Mouse (Mus musculus) heart, postnatal 14 days (tissue): ENCODE measurements around the gene Hipk2. TPM values are rescaled to one million over a fixed set of nuclear protein-coding genes. Genes with fewer than 3 reads are reported as not detected.

Experiments used
- DNase-seq, 2 experiments: peaks; one replicate each; pipeline ENCODE4 v3.0.0; 2021 to 2022
- intact Hi-C: fragments of 180-260 bp; cut with DNase I; formaldehyde crosslinking; loops from one replicate; pipeline ENCODE4 v1.15.1; 2025
- total RNA-seq, 2 experiments: library from RNA; stranded (reverse); gene quantifications; 2 replicates each; pipeline ENCODE4 v1.2.3; 2021

The Hipk2 gene
- total RNA-seq, 2 experiments from 2014 or later: 88.5 to 88.9 TPM

GRCm38 (mm10) chr6:38908401-38908800 is 32.4 kb upstream of the Hipk2 start:
- no peak for DNase-seq
- intact Hi-C loops: no loop called here

DNA sequence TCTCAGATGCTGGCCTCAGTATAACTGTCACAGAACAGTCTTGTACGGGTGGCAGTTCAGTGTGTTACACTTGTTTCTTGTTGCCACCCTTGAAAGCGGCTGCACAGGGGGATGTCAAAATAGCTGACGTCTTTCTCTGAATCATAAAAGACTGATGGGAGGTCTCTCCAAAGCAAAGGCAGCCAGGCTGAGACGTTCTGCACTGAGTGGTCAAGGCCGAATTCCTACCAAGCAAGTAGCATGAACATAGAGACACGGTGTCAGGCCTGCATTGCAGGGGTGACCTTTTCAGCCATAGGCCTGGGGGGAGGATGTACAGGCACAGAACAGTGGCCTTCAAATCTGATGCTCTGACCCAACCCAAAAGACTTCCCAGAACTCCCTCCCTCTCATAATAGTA is 30.0 kb upstream of the Hipk2 start:
- no peak for DNase-seq
- intact Hi-C loops: no loop called here

DNA sequence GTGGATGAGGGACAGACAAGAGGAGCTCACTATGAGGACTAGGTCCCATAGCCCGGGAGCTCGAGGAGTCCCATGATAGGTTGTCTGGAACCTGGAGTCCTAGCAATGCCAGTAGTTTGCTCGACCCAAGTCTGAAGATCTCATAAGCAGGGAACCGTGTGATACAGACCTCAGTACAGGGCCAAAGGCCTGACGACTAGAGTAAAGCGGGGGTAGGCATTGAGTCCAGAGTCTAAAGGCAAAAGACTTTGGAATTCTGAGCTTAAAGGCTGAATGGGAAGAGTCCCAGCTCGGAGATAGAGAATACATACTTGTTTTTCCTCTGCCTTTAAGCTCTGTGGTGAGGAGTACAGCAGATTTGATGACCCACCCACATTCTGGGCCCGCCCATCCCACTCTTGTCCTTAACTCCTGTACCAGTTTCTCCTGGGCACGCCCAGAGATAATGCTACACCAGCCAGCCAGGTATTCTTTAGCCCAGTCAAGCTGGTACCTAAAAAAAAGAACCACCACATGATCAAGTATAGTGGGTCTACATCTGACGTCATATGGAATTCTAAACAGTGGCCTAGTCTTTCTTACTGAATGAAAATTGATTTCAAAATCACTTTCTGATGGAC is 27.0 kb upstream of the Hipk2 start:
- intact Hi-C loops: no loop called here
- no peak for DNase-seq

DNA sequence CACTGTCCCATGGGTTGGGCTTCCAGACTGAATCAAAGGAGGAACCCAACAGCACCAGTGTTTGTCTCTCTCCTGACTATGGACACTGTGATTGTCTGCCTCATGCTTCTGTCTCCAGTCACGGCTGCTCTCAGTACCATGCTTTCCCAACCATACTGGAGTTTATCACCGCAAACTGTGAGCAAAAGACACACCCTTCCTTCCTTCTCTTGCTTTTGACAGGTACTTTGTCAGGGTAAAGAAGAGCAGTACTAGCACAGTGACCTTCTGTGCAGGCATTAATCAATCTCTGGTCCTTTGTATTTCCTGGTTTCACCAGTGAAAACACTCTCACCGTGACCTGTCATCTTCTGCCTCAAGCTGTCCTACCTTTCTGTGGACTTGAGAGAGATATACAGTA is 25.7 kb upstream of the Hipk2 start:
- intact Hi-C loops: no loop called here

GRCm38 (mm10) chr6:38901152-38901551 is 25.2 kb upstream of the Hipk2 start:
- intact Hi-C loops: no loop called here
- no peak for DNase-seq

More for the DNA sequence above, 25.7 kb upstream of the Hipk2 start:
- DNase-seq: no peak

DNA sequence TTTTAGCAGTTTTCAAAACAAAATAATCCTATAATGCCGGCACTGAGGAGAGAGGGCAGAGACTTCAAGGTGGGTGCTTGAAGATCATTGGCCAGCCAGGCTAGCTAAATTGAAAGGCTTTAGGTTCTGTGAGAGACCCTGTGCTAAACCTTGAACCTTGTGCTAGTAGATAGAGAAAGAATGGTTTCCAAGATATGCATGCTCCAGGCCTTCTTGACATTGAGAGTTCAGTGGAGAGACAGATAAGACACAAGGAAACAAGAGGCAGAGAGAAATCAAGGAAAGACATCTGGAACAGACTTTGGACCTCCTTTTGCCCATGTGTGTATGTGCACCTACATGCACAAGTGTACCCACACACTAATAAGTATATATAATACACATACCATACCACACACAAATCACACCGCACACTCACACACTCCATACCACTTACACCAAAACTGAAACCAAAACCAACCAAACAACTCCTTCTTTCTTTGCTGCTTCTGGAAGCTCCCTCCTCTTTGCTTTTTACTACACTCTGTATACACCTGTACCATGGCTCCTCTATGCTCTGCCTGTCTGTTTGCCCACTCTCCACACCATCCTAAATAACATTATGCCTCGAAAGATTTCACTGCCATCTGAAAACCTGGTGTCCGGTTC is 24.6 kb upstream of the Hipk2 start:
- DNase-seq: no peak
- intact Hi-C loops: no loop called here

DNA sequence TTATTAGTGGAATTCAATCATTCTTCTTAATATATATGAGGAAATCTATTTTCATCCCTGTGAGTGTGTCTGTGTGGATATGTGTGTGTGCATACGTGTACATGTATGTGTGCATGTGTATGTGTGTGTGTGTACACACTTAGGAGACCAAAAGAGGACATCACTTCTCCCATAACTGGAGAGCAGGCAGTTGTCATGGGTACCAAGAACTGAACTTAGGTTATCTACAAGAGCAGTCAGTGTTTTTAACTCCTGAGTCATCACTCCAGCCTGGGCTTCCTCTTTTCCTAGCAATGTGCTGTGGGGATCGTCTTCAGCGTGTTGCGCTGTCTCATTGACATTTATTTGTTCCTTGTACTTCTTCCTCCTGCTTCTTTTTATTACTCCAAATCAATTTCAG is 24.1 kb upstream of the Hipk2 start:
- no peak for DNase-seq
- intact Hi-C loops: no loop called here

DNA sequence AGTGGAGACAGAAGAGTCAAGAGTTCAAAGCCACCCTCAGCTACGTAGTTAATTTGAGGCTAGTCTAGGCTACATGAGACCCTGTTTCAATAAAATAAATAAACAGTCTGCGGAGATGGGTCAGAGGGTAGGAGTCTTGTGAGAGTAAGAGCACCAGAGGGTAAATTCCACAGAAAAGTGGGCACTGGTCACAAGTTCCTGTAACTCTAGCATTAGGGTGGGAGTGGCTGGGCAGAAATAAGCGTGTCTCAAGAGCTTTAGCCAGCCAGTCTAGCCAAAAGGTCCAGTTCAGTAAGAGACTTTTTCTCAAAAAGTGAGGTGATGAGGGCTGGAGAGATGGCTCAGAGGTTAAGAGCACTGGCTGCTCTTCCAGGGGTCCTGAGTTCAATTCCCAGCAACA is 17.6 kb upstream of the Hipk2 start:
- intact Hi-C loops: no loop called here
- no peak for DNase-seq

DNA sequence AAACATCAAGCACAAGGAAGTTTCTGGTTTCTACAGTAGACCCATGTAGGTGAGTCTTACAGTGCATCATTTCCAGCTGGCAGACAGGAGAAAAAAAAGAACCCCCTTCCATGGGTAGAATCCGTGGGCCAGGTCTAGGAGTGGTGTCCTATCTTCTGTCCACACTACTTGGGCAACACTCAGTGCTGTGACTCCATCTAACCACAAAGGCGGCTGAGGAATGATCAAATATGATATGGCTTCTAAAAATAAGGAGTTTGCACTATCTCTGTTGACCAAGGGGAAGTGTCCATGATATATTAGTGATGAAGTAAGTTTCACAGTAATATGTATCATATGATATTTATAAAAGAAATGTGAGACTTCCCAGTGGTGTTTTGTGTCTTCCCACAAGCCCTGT is 16.1 kb upstream of the Hipk2 start:
- DNase-seq: no peak
- intact Hi-C loops: no loop called here

GRCm38 (mm10) chr6:38889156-38889555 is 13.2 kb upstream of the Hipk2 start:
- intact Hi-C loops: no loop called here
- DNase-seq: no peak

DNA sequence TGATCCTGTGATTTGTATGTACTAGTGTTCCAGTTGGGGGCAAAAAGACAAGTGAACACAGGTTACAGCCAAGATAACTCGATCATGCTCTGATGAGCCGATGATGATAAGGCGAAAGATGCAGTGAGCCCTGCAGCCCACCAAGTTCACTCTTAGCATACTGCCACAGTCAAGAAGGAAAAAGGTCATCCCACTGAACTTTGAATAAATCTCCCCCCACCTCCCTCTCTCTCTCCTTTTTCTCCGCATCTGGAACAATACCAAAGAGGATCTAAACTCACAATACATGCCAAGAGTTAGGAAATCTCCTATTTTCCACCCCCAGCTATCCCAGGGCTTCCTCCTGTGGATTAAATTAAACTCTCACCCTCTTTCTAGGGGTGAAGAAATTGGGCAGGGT is 11.5 kb upstream of the Hipk2 start:
- DNase-seq: no peak
- intact Hi-C loops: no loop called here

DNA sequence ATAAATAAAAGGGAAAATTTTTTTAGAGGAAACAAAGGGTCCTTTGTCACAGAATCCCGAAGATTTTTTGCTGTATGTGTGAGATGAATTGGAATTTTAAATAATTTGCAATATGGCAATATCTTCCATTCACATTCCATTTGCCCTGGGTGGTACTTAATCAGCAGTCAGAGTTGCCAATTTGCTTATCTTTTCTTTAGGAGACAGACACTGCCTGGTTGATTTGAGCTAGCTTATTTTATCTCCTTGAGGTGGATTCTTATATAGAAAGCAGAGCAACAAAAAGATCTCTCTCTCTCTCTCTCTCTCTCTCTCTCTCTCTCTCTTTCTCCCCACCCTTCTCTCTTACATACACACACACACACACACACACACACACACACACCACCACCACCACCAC is 9.2 kb upstream of the Hipk2 start:
- DNase-seq: no peak
- intact Hi-C loops: no loop called here

- intact Hi-C loops: no loop called here
- no peak for DNase-seq
Observed at GRCm38 (mm10) chr6:38884482-38884881, 8.5 kb upstream of the Hipk2 start.

- no peak for DNase-seq
- intact Hi-C loops: no loop called here
Observed at GRCm38 (mm10) chr6:38882728-38883171, 6.8 kb upstream of the Hipk2 start.

GRCm38 (mm10) chr6:38881975-38882374 is 6.0 kb upstream of the Hipk2 start:
- intact Hi-C loops: no loop called here
- DNase-seq: no peak

DNA sequence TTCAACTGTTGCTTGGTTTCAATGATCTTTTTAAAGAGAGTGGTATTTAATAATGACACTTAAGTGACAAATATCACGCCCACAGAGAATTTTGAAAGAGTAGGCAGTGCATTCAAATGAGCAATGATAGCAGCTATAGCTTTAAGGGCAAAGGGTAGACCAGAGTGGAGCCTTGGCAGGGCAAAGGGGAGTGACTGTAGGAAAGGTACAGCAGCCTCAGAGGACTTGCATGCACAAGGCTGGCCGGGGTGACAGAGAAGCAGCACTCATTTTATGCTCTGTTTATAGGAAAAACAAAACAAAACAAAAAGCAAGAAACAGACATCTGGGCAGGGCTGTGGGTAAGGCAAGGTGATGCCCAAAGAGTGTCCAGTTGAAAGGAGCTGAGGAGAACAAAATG is 5.5 kb upstream of the Hipk2 start:
- no peak for DNase-seq
- intact Hi-C loops: no loop called here

DNA sequence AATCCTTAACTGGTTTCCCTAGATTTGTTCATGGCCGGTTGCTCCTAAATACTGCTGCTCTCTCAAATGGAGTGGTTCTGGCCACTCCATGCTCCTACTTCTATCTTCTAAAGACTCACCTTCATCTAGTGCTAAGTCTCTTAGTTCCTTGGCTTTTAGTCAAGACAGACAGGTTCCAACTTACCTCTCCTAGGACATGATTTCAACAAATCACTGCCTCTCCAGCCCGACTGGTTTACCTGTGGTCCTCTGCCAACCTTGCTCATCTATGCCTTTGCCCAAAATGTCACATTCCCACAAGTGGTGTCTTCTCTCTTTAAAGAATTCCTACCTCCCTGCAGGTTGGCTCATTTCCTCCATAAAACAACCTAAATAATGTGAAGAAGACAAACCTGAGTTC is 1.7 kb upstream of the Hipk2 start:
- intact Hi-C loops: no loop called here
- DNase-seq: no peak

- DNase-seq: peak in 1 of 2 experiments; percentile 68
- intact Hi-C loops: loop anchor here (2.0 kb wide), 2 partner anchors 139 to 191 kb away; no protein-coding TSS in a partner anchor
Observed at GRCm38 (mm10) chr6:38875258-38876070, 501 bp downstream of the Hipk2 start, which contains the start of gene Tbxas1. TSS of gene Tbxas1 (plus strand) at chr6:38875404.

- DNase-seq: peak; percentile 11 to 17
- intact Hi-C loops: loop anchor here (2.0 to 5.0 kb wide), 4 partner anchors 38 to 192 kb away; no protein-coding TSS in a partner anchor
Observed at GRCm38 (mm10) chr6:38874565-38875257, 1.3 kb downstream of the Hipk2 start.

DNA sequence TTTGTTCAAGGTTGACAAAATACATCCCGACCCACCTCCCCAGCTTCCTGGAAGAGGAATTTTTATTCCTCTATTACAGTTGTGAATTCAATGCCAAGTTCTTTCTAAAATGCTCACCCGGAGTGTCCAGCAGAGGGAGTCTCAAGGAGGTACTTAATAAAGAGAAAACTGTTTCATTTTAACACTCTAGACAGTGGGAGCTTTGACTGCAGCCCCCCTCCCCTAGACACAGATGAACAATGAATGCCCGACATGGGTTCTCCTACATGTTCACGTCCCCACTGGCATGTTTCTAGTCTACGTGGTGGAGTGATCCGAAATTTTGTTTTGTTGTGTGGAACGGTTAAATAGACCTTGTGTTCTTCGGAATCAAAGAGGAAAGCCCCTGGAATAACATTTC is 1.9 kb downstream of the Hipk2 start:
- intact Hi-C loops: loop anchor here (2.0 to 5.0 kb wide), 4 partner anchors 38 to 193 kb away; no protein-coding TSS in a partner anchor
- peak; percentile 49 to 69 for DNase-seq

GRCm38 (mm10) chr6:38873316-38873715 is 2.6 kb downstream of the Hipk2 start:
- DNase-seq: no peak
- intact Hi-C loops: loop anchor here (5.0 kb wide), 2 partner anchors 39 to 116 kb away; no protein-coding TSS in a partner anchor
